Comparison of ENCODE assay signal across 19 mouse cellular contexts in the genomic region with DNA sequence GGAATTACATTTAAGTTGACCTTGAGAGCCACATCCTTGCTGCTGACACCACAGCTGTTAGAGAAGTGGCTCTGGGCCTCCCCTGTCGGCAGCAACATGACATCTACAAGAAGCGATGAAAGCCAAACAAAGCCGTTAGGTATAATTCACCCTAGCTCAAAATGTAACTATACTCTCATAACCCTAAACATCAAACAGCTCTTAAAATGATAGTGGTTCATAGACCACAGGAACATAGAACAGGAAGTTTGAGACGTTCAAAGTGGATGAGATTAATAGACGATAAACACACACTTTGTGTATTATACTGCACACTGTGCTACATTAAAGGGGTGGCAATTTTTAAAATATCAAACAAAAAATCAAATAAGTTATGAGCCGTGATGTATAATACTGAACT. TPM values are rescaled to one million over a fixed set of nuclear protein-coding genes. Genes with fewer than 3 reads are reported as not detected.
DNase-seq lines count a peak whose midpoint lies in the region; ATAC-seq and TF ChIP-seq lines count a peak whose summit lies in the region.
"Had no signal": no experiment of that assay in that cellular context is flagged by ENCODE, and none has a peak within 500 bp of the region (broad histone marks: within the 10 kb centered on the region; RNA-seq: fewer than 3 reads in every experiment).

No protein-coding gene starts in this region.

- H3K27ac ChIP-seq in kidney, postnatal 0 days, result no peak overlapping the region
- H3K27ac ChIP-seq: embryonic facial prominence, embryonic 10.5 days; forebrain, embryonic 13.5 days; gastrocnemius, adult 2 months; hindbrain, embryonic 10.5 days; hindbrain, embryonic 14.5 days had no signal

- DNase-seq in kidney, postnatal 0 days (ENCODE audit: low spot score), result peak; percentile 14
- DNase-seq in kidney, adult 18-20 months, result no peak
- peak; percentile 42 for DNase-seq in thymus, postnatal 14 days
- no peak for DNase-seq in thymus, postnatal 25 days
- no peak for DNase-seq in frontal cortex, postnatal 25 days (ENCODE audit: low spot score in 2 of 2)
- DNase-seq in cerebellum, adult 11 months, result no peak
- DNase-seq: adrenal gland, postnatal 10 days; B cell, adult 2 months; cerebellum, adult 18-20 months; cerebellum, postnatal 10 days; forebrain, postnatal 0 days; gastrocnemius, adult 2 months; gastrocnemius, postnatal 25 days had no signal

- H3K4me1 ChIP-seq in kidney, postnatal 0 days (replicated peaks; ENCODE audit: insufficient read depth, low read length), result no peaks in the 10 kb centered on the region; the same call in 1 of the 2 replicates
- H3K4me1 ChIP-seq: embryonic facial prominence, embryonic 10.5 days; forebrain, embryonic 13.5 days; heart, embryonic 12.5 days had no signal

- 62% methylated on average over 6 of the region's 6 CpGs for WGBS in kidney, postnatal 0 days

- no peak overlapping the region for H3K4me2 ChIP-seq in kidney, postnatal 0 days (ENCODE audit: low read length)
- H3K4me2 ChIP-seq: forebrain, embryonic 13.5 days; heart, embryonic 12.5 days; hindbrain, embryonic 14.5 days had no signal

- TF ChIP-seq CTCF in kidney, postnatal 0 days (IDR thresholded peaks at IDR 0.05; ENCODE audit: low read depth), result no peak

- H3K27me3 ChIP-seq in kidney, postnatal 0 days (ENCODE audit: insufficient read depth, low read length), result no peaks in the 10 kb centered on the region
- H3K27me3 ChIP-seq: forebrain, embryonic 13.5 days; heart, embryonic 12.5 days had no signal

- no peaks in the 10 kb centered on the region for H3K9me3 ChIP-seq in kidney, postnatal 0 days (replicated peaks; ENCODE audit: low read length)

- H3K36me3 ChIP-seq in kidney, postnatal 0 days (ENCODE audit: insufficient read depth, low read length), result no peaks in the 10 kb centered on the region
- H3K36me3 ChIP-seq: embryonic facial prominence, embryonic 10.5 days; heart, embryonic 12.5 days; hindbrain, embryonic 10.5 days had no signal

- no peak for ATAC-seq in kidney, postnatal 0 days (replicated peaks; ENCODE audit: low FRiP score, low read depth)
- ATAC-seq in inflammation-experienced regulatory T-cells, adult 6 months, result peak; percentile 91
- ATAC-seq: forebrain, embryonic 13.5 days had no signal

- H3K4me3 ChIP-seq in kidney, postnatal 0 days (replicated peaks; ENCODE audit: low read depth, low read length), result no peak overlapping the region
- H3K4me3 ChIP-seq: embryonic facial prominence, embryonic 10.5 days; forebrain, embryonic 13.5 days; gastrocnemius, adult 2 months; heart, embryonic 12.5 days; hindbrain, embryonic 10.5 days had no signal

- H3K9ac ChIP-seq in kidney, postnatal 0 days (ENCODE audit: low read depth, low read length), result no peak overlapping the region
- H3K9ac ChIP-seq: forebrain, embryonic 13.5 days; forebrain, postnatal 0 days; heart, embryonic 12.5 days; hindbrain, embryonic 14.5 days had no signal

RNA-seq across cellular contexts. Expression of a gene that starts 46.5 kb away (rescaled TPM):
- 25.0 and 26.5 TPM in 2 replicates for polyA plus RNA-seq in kidney, postnatal 0 days (2015; fragmentation: Nextera tagmentation; extraction: Ambion mirVana)
- 1 to 10 TPM; 4.2 to 6.8 (median 5.6) TPM for polyA plus RNA-seq in inflammation-experienced regulatory T-cells, adult 6 months (2017; shearing (Covaris generic))

Comparison
In these comparisons a context has a peak if more than half of its experiments do, and no peak if none do; other contexts are left out.
1. DNase-seq: peak in kidney, postnatal 0 days (single experiment) and thymus, postnatal 14 days (single experiment); none in kidney, adult 18-20 months (single experiment), thymus, postnatal 25 days (single experiment), frontal cortex, postnatal 25 days (0 of 2) and cerebellum, adult 11 months (single experiment).